Mouse (Mus musculus) heart, adult 18-20 months (tissue): ENCODE measurements at regions not wholly inside any gene's neighbourhood (a gene's known extent, or its start where the extent isn't known, plus 50 kb on each side); places are given as distances from the start of the nearest gene placed in this dataset.
A peak's percentile ranks its signal among the peaks of the same experiment; 100 is the strongest.

Experiments used
- DNase-seq, 2 experiments: peaks; one replicate each; pipeline ENCODE4 v3.0.0; 2021 to 2022; ENCODE audit warnings: mixed read lengths in 1 of 2

- DNase-seq: no peak
These were observed 281.5 kb upstream of the Hs6st1 start for GRCm38 (mm10) chr1:35786668-35787213.

- no peak for DNase-seq
These were observed 271.1 kb upstream of the Hs6st1 start for GRCm38 (mm10) chr1:35797064-35797463.

DNA sequence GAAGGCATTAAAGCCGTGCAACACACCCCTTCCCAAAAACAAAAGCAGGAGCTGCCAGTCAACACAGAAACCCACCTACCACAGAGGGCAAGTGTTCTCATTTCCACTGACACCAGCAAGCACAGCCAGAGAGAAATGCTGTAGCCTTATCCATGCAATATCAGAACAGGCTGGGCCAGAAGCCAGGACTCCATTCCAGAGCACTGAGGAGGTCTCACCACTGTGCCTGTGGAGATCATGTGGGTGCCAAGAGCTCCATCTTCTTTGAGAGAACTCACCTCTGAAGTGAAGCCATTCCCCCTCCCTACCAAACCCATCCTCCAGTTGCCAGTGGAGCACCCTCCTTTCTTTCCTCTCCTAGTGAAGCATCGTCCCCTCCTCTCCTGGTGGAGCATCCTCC lies 270.7 kb upstream of the Hs6st1 start:
- no peak for DNase-seq

DNA sequence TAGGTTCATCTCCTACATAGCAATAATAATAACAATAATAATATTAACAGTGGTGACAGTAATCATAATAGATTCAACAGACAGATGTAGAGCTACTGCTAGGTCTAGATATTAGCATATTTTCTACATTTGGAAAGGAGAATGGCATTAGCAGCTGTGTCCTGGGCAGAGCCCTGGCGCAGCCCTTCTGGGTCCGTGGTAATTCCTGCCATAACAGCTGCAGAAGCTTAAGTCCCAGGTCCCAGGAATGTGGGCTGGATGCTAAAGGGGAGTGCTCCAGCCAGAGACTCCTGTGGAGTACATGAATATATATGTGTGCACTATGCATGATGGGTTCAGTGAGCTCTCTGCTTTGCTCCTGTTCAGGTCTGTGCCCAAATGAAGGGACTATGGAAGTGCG lies 262.7 kb upstream of the Hs6st1 start:
- DNase-seq: no peak

- no peak for DNase-seq
These were observed 261.9 kb upstream of the Hs6st1 start for GRCm38 (mm10) chr1:35806329-35806728.

- DNase-seq: no peak
These were observed 261.5 kb upstream of the Hs6st1 start for GRCm38 (mm10) chr1:35806731-35807130.

DNA sequence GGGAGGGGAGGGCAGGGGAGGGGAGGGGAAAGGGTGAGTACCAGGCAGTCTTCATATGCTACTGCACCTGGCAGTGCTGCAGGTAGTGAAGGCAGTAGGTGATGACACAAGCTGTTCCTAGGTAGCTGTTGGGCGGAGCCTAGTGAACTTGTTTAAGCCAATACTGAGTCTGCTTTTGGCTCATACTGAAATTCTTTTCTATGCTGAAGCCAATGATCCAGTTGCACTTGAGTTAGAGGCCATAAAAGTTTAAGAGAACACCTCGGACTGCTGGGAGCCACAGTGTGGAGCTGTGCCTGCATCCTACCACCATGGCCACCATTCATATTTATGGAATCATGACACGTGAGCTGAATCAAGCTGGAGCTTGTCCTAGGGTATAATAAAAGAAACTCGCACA lies 259.3 kb upstream of the Hs6st1 start:
- DNase-seq: no peak

DNA sequence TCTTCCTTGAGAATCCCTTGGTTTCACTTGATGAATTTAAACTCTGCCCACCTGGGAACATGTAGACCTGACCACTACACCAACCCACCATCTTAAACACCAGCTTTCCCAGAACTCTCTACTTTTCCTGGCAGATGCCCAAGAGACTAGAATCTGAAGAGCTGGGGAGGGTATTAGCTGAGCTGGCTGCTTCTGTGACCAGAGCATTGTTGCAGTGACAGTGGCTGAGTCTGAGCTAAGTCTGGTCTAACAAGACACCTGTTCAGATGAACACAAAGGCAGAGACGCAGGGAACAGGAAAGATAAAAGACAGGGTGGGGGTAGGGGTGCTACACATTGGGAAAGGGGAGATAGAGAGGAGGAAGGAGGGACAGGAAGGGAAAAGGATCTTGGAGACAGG lies 258.9 kb upstream of the Hs6st1 start:
- DNase-seq: no peak

DNA sequence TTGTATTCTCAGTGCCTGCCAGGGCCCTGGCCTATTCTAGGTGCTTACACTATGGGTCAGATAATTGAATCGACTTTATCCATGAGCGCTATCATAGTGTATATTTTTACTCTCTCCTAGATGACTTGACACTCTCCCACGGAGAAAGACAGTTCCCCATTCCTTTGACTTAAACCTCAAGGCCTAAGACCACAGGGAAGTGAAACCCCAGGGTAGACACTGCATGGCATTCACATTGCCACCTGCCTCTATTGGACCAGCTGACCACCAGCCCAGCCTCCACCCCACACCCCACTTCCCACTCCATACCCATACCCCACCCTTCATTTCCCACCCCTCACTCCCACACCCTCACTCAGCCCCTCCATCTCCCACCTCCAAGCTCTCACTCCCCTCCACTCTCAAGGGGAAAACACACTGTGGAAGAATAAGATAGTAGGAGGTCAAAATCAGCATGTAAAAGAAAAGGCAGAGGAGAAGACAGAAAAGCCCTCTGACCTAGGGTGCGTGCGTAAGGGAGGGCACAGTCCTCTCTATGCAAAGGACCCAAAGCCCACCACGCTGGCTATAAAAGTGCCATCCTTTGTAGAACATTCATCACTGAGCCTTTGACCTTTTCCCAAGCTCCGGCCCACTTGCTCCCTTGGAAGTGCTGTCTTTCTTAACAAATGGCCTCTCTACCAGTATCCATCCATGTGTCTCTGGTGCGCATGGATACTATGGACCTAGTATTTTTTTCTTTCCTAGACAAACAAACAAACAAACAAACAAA lies 257.4 kb upstream of the Hs6st1 start:
- no peak for DNase-seq

DNA sequence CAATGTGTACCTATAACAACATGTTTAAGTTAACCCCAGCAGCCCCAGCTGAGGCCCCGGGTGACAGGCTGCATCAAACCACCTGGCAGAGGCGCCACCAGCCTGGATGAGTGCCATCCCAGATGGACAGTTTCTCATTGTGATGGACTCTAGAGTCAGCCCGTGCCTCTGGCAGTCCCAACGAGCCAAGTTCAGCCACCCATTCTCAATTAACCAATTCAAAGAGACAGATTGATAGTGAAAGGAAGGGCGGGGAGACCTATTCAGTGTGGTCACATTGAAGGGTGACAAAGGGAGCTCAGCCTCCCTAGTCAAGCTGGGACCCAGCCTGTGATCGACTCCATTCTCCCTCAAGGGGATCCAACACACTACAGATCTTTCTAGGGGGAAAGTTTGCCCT lies 256.8 kb upstream of the Hs6st1 start:
- no peak for DNase-seq

GRCm38 (mm10) chr1:35811795-35812194 lies 256.4 kb upstream of the Hs6st1 start:
- no peak for DNase-seq

DNA sequence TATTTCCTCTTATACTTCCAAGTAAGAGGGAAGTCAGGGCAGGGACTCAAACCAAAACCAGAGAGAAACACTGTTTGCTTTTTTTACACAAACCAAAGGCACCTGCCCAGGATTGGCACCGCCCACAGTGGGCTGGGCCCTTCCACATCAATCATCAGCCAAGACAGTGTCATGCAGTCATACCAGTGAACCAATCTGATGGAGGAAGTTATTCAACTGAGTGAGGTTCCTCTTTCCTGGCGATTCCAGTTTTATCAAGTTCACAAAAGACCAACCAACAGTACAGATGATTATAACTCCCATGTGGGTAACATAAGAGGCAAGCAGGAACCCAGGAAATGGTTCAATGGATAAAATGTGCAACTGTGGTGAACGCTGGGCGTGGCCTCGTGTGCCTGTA lies 254.6 kb upstream of the Hs6st1 start:
- DNase-seq: peak in 1 of 2 experiments; percentile 18

DNA sequence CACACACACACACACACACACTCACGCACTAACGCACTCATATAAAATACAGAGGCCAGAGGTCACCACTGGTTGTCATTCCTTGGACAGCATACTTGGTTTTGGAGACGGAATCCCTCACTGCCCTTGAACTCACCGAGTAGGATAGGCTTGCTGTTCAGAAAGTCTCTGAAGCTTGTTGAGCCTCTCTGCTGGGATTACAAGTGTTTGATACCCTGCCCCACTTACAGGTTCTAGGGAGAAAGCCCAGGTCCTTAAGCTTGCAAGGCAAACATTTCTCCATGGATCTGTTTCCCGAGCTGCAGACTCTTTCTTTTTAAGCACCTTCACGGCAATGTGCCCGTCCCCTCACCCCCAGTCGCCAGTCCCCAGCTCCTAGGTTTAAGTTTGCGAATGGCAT lies 254.0 kb upstream of the Hs6st1 start:
- DNase-seq: no peak

- no peak for DNase-seq
These were observed 253.4 kb upstream of the Hs6st1 start for GRCm38 (mm10) chr1:35814751-35815150.

GRCm38 (mm10) chr1:35821791-35822190 lies 246.4 kb upstream of the Hs6st1 start:
- no peak for DNase-seq

- DNase-seq: no peak
These were observed 245.6 kb upstream of the Hs6st1 start for GRCm38 (mm10) chr1:35822376-35823202.

- DNase-seq: no peak
These were observed 244.7 kb upstream of the Hs6st1 start for GRCm38 (mm10) chr1:35823496-35823895.

DNA sequence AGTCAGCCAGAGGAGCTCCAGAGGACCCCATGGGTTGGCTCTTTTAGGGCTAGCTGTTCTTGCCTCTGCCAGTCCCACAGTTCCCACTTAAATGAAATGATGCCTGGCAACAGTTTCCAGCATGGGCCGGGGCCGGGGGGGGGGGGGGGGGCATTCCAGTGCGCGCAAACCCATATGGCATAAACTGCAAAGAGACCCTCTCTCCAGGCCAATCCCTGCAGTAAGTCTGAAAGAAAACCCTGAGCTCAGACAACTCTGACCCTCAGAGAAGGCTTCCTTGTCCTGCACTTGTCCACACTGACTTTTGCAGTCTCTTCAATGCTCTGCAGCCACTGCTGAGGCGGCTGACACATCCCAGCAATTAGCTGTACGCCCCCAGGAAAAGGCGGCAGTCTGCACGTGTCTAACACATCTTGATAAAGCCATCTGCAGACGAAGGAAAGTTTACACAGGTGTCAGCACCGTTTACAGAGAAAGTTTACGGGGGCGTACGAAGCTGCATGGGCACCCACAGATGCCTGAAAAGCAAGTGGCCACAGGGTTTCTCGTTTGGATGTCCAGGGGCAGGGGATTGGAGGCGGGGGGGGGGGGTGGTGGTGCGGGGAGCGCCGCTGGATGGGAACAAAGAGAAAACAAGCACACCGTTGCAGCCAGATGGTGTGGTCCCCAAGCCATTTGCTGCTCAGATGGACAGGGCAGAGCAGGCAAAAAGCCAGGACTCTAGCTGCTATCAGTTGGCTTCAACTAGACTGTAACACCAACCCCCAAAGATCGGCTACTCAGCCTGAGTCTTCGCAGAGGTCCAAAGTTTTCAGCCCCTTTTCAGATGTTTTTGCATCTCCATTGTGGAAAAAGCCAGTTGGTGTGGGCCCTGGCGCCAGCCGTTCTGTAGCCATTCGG lies 244.0 kb upstream of the Hs6st1 start:
- no peak for DNase-seq

- no peak for DNase-seq
These were observed 242.7 kb upstream of the Hs6st1 start for GRCm38 (mm10) chr1:35825531-35825966.

DNA sequence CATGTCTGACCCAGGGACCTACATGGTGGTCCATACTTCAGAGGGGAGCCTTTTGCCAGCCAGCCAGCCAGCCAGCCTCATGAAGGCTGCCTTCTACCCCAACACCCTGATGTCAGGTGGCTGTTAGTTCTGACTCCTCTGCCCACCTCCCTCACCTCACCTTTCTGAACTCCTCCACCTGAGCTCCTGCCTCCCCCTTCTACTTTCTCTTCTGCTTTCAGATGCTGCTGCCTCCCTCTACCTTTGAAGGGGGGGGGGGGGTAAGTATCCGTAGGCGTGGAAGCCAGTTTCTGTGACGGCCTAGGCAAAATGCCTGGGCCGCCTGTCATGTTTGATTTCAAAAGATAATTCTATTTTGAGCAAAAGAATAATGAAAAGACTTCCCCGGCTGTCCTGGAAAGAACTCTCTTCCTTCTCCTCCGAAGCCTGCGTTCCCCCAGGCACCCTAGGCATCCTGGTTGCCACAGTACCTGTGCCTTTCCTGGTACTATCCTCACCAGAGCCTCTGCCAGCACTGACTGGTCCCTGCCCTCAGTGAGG lies 241.6 kb upstream of the Hs6st1 start:
- DNase-seq: no peak

GRCm38 (mm10) chr1:35827471-35827870 lies 240.7 kb upstream of the Hs6st1 start:
- no peak for DNase-seq

GRCm38 (mm10) chr1:35834180-35834579 lies 234.0 kb upstream of the Hs6st1 start:
- DNase-seq: no peak
